Mouse (Mus musculus) adrenal gland, adult 8-10 months (tissue): ENCODE results near the gene Atp1a1. TPM values are rescaled to one million over a fixed set of nuclear protein-coding genes. Genes with fewer than 3 reads are reported as not detected.
A peak's percentile ranks its signal among the peaks of the same experiment; 100 is the strongest.

ENCODE experiments used
- DNase-seq: peaks from one replicate; pipeline ENCODE4 v3.0.0; 2022
- total RNA-seq, 4 experiments: library from RNA; stranded (reverse); gene quantifications; 2 replicates each; pipeline ENCODE4 v1.2.4; 2022

Atp1a1 gene
- total RNA-seq, 4 experiments from 2014 or later = 800 to 966 (median 845) TPM

DNA sequence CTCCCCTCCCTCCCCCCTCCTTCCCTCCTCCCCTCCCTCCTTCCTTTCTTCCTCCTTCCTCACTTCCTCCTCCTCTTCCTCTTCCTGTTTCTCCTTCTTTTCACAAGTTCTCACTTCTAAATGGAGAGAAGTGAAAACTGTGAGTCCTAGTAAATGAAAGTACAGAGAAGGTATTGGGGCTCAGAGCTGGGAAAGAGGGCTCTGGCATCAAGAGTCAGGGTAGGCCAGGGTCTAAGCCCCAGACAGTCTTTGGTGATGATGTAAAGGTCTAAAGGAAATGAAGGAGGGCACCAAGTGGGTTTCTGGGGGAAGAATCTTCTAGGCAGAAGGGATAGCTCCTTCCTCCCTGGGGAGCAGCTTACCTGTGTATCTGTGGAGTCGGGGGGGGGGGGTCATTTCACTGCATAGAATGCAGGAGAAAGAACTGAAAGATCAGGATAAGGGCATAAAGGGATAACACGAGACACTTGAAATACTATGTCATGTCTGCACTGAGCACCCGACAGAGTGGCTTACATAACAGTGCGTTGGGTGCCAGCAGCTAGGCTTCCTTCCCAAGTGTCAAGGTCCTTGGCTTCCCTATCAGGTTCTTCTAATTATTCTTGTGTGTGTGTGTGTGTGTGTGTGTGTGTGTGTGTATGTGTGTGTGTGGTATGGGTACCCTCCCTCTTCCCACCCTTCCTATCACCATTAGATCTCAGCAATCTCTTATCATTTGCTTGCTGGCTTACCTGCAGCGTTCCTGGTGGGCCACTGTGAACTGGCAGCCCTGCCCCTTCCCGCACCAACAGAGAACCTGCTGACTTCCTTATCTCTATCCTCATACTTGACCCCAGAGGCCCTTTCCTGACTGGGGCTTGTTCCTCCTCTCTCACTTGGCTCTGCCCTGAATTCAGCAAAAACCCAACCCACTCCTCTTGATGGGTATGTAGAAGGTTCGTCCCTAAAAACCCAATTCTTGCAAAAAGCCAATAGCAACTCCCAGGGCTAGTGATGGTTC lies 51.6 kb downstream of the Atp1a1 start:
- DNase-seq = no peak

DNA sequence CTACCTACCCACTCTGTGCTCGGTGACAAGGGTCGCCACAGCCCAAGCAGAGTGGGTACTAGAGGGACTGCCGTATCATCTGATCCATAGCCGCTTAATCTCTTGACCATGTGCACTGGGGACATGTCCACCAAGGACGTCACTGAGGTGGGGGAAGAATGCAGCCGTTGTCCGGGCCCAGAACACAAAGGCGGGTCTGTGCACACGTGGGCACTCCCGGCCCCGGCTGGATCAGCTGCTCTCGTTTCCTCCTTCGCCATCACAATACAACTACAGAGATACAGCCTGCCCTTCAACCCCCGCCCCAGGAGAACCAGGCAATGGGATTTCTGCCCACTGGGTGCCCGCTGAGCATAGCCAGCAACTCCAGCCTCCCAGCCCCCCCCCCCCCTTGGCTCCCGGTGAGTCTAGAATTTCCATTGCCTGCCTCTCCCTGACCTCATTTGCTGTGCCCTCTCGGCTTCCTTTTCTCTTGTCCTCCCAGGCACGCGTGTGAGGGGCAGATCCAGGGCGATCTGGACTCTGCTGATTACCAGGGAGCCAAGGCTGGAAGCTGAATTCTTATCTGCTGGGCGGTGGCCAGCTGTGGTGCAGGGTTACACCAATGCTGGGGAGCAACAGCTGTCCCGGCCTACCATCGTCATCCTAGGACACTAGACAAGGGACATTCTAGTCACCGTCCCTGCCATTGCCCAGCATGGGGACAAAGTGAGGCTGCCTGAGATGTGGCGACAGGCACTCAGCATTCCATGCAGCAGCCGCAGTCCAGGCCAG lies 52.8 kb downstream of the Atp1a1 start:
- peak; percentile 90 for DNase-seq

DNA sequence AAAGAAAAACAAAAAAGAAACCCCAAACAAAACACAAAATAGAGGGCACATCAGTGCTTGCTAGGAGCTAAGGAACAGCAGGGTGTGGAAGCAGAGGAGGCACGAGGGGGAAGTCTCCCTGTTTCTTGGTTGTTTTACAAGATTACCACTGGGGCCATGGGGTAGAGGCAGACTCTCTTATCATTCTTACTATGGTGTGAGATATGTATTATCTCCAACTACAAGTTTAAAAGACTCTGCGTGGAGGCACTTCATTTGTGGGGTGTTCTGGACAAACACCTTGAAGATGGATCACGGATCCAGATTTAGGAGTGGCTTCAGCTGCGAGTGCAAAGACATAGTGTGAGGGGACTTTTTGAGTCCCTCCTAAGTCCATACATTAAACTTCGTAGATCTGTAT lies 54.7 kb downstream of the Atp1a1 start:
- DNase-seq = no peak

DNA sequence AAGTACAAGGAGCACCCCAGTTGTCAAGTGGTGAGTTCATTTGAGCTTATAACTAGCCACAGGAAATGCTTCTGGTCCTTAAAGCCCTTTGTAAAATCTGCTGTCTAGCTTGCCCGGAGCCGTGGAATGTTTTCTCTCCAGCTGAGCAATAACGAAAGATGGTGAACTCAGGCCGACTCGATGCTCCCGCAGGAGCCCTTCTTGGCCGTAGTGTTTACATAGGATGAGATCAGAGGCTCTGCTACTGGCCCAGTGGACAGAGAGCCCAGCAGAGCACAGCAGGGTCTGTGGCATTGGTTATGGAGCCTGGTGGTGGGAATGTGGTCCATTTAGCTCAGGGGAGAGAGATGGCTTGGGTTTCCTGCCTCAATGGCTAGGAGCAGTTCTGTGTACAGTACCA lies 60.4 kb downstream of the Atp1a1 start:
- DNase-seq = no peak

DNA sequence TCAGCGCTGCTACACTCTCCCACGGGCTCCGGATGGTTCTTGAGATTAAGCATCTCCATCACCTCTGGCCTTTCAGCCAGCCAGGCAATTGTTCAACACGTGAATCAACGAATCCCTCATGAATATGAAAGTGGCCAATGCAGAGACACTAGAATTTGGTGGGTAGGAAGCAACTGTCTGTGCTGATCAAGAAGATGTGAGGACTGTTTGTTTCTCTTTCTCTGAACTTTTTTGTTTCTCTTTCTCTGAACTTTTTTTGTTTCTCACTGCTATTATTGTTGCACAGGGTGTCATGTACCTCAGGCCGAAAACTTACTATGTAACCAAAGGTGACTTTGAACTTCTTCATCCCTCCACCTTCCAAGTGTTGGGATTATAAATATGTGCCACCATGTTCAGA lies 62.9 kb downstream of the Atp1a1 start:
- DNase-seq = no peak

DNA sequence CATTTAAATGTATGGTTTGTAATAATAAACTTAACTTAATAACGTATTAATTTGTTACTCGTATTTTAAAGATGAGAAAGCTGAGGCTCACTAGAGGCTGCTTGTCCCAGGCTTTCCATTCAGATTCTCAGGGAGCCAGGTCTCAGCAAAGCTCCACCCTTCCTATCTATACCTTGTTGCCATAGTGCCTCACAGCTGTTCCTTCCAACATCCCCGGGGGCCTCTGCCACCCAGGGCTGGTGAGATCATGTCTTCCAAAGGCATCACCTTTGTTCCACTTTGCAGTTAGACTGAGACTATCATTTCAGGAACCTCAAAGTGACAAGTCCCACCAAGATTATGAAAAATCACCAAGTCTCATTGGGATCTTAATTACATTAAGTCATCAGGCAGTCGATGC lies 63.9 kb downstream of the Atp1a1 start:
- DNase-seq = no peak

DNA sequence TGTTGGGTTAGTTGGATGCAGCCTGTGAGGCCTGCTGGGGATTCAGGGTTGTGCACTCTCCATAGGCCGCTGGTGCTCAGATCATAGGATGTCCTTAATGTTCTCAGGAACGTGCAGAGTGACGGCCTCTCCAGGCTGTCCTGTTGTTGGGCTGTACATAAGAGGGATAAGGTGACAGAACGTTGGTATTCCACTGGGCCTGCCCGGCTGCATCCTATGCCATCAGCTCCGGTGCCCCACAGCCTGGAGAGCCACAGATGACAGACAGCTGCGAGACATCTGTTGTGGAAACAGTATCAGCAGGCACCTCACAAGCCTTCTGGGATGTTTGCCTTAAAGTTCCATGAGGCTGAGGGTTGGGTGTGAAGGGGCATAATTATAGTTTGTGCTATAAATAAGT lies 68.2 kb downstream of the Atp1a1 start:
- no peak for DNase-seq

DNA sequence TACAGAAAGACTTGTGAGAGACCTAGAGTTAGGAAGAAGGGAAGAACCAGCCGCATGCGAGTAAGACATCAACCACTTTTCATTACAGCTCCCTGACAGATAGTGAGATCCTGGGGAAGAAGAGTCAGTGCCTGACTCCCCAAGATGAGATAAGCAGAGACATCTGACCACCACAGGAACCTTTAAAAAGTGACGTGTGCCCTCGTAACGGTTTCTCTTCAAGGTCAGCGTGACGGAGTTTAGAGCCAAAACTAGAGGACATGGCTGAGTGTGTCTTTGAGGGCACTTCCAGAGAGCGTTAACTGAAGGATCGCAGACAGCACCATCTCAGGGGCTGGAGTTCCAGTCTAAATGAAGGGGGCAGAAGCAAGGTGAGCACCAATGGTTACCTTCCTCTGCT lies 70.2 kb downstream of the Atp1a1 start:
- no peak for DNase-seq

DNA sequence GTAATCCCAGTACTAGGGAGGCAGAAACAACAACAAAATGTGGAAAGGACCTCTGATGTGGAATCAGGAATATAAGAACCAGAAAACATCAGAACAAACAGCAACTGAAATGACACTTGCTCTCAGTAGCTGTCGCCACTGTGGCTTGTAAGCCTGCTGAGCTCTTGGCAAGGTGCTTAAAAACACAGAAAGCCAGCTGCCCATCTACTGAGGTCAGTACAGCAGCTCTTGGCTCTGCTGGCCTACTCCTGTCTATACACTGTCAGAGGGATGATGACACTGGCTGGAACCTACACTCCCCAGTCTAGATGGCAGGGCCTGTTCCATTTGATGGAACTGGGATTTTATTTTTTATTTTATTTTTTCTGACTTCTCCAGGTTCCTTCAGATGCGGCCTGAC lies 71.1 kb downstream of the Atp1a1 start:
- DNase-seq = no peak

DNA sequence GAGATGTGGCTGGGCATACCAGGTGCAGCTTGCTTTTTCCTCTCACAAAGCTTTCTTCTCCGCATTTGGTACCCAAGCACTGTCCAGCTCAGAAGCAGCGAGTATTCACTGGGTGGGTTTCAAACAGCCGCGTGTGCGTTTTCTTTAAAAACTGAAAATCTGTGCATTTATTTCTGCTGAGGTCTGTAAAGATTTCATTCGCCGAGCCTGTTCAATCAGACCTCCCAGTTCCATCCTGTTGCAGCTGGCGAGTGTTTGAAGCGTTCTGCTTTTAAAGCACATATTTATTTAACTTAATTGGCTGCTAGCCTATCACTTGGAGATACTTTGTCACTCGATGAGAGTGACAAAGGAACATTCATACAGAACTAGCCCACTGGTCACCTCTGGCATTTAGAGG lies 73.6 kb downstream of the Atp1a1 start:
- no peak for DNase-seq

DNA sequence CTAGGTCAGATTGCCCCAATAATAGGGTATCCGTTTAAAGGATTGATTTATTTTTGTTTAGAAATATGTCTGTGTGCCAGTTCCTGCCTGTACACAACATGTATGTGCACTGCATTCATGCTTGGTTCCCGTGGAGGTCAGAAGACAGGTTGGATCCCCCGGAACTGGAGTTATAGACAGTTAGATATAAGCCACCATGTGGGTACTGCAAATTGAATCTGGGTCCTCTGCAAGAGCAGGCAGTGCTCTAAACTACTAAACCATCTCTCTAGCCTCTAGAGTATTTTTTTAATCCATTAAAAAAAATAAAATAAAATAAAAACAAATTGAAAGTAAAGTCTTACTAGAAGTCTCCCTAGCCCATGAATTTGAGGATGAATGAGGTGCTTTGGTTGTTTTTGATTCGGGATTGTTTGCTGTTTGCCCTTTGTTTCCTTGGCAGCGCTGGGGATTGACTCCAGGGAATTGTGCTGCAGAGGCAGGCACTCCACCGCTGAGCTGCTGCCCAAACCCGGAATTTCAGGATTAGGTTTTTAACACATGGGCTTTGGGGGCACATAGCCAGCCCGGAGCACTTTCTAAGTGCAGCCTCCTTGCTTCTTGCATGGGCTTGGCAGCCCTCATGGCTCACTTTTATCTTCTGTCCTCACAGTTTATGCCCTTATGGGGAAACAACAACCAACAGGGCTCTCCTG lies 75.4 kb downstream of the Atp1a1 start:
- no peak for DNase-seq

DNA sequence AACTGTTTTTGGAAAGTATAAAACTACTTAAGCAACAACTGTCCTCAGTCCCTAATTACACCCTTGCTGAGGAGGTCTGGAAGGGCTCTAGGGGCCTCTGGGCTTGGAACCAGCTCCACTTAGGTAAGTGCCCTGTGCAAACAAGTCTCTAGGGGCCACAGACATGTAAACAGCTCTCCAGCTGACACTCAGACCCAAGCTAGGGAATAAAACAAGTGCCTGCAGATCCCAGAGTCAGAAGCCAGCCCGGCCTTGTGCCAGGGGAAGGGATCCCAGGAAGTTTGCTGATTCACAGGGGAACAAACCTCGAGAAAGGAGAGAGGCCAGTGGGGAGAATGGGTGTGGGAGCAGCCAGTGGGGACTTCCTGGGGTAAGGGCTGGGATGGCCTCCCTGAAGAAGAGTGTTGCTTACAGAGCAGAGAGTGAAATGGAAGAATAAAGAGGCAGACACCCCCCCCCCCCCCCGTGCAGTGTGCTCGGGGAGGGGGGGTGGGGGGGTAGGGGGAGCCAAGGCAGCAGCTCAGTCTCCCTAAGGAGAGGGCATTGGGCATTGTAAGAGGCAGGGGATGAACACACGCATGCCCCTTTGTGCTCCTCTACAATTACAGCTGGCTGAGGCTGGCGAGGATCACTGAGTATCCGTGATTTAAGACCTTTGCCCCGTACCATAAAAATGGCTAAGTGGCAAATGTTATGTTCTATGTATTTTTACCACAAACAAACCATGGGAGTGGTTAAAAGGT lies 76.2 kb downstream of the Atp1a1 start:
- DNase-seq = no peak

DNA sequence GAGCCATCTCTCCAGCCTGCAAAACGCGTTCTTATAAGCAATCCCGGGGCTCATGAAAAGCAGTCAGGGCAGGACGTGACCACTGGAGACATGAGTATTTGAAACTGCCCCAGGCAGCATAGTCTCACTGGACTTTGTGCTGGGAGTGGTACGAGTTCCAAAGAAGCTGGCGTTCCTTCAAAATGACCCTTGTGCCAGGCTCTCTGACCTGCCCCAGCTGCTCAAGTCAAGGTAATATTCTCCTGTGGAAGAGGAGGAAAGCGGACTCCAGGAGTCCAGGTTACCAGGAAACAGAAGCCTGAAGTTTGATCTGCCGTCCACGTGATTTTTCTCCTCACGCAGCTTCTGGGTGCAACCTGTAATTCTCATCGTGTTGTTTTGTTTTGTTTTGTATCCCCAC lies 77.9 kb downstream of the Atp1a1 start:
- no peak for DNase-seq

Other genes with a start within 250 kb of the Atp1a1 start
- 10 to 100 TPM in 2 of 4 experiments, 1 to 10 TPM in 2; 4.5 to 11.8 (median 8.2) TPM for gene Igsf3, start 227.6 kb downstream of the Atp1a1 start, total RNA-seq
- gene Mab21l3, start 244.3 kb upstream of the Atp1a1 start, total RNA-seq = 1 to 10 TPM in 2 of 4 experiments, under 1 TPM in 1, not detected in 1; 0.35 to 2.2 (median 1.5) TPM